Mouse (Mus musculus): Measurements from ENCODE around the gene Med28.

DNA sequence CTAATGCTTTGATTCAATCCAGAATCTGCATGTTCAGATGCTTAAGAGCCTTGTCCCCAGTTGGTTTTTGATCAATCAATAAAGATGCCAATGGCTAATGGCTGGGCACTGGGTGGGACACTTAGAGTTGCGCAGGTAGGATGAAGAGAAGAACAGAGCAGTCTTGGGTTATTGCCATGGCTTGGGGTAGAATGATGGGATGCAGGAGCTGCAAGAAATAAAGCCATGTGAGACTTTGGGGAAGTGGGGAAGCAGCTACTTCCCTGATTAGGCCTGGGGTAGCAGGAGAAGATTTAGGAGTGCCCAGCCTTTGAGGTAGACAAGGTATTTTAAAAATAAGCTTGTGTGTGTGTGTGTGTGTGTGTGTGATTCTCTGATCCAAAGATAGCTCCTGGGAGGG, 40.0 kb upstream of the Med28 start:
- no peak for TF ChIP-seq IRF4 (IDR thresholded peaks at IDR 0.05; ENCODE audit: low read depth, low read length)
- TF ChIP-seq KAT2A (IDR thresholded peaks at IDR 0.05; ENCODE audit: insufficient replicate concordance, low read length): no peak
- no peak for TF ChIP-seq CTCF (conservative IDR thresholded peaks at IDR 0.05 in 1 of 2, IDR thresholded peaks at IDR 0.05 in 1 of 2; ENCODE audit: low read depth in 2 of 2, low read length in 2 of 2)
- no peak for TF ChIP-seq SMC3 (IDR thresholded peaks at IDR 0.05; ENCODE audit: low read depth, low read length)
- no peak for TF ChIP-seq BHLHE40 (IDR thresholded peaks at IDR 0.05; ENCODE audit: low read depth, low read length)
- no peak for TF ChIP-seq POLR2A (IDR thresholded peaks at IDR 0.05; ENCODE audit: low read depth, low read length)
- TF ChIP-seq RAD21 (IDR thresholded peaks at IDR 0.05; ENCODE audit: low read depth, low read length): no peak
- TF ChIP-seq ZKSCAN1 (IDR thresholded peaks at IDR 0.05; ENCODE audit: borderline replicate concordance, low read depth, low read length): no peak
- no peak for TF ChIP-seq POLR2AphosphoS2 (IDR thresholded peaks at IDR 0.05; ENCODE audit: low read depth, low read length)
- no peak for TF ChIP-seq ELF1 (IDR thresholded peaks at IDR 0.05; ENCODE audit: low read depth, low read length)
- no peak for TF ChIP-seq CHD1 (IDR thresholded peaks at IDR 0.05; ENCODE audit: low read depth, low read length)
